Mouse (Mus musculus) E14TG2a.4 (cell line): ENCODE data around the gene Atp6v0a4.

Experiments
- H3K27me3 ChIP-seq: 2 replicates; pipeline ENCODE4 v1.6.1; 2014; ENCODE audit warnings: low read length, control low read depth; ENCODE audit not compliant: insufficient read depth
- H3K36me3 ChIP-seq: 2 replicates; pipeline ENCODE4 v1.6.1; 2014; ENCODE audit warnings: low read length, control low read depth; ENCODE audit not compliant: insufficient read depth
- H3K4me1 ChIP-seq: replicated peaks from 2 replicates; pipeline ENCODE4 v1.6.1; 2014; ENCODE audit warnings: low read depth, low read length, control low read depth
- H3K4me3 ChIP-seq: replicated peaks from 2 replicates; pipeline ENCODE4 v1.5.1; 2014; ENCODE audit warnings: mild to moderate bottlenecking, low read length
- H3K9me3 ChIP-seq: 2 replicates; pipeline ENCODE4 v1.6.1; 2014; ENCODE audit warnings: low read length, control low read depth
- CTCF ChIP-seq: conservative IDR thresholded peaks from 2 replicates; pipeline ENCODE4 v1.5.1; 2014; ENCODE audit warnings: low read length
- NANOG ChIP-seq: IDR thresholded peaks from 2 replicates; pipeline ENCODE4 v1.6.1; 2014; ENCODE audit warnings: borderline replicate concordance, low read length, mixed read lengths
- POU5F1 ChIP-seq: IDR thresholded peaks from 2 replicates; pipeline ENCODE4 v1.6.1; 2014; ENCODE audit warnings: low read length, borderline replicate concordance

Gene Atp6v0a4

DNA sequence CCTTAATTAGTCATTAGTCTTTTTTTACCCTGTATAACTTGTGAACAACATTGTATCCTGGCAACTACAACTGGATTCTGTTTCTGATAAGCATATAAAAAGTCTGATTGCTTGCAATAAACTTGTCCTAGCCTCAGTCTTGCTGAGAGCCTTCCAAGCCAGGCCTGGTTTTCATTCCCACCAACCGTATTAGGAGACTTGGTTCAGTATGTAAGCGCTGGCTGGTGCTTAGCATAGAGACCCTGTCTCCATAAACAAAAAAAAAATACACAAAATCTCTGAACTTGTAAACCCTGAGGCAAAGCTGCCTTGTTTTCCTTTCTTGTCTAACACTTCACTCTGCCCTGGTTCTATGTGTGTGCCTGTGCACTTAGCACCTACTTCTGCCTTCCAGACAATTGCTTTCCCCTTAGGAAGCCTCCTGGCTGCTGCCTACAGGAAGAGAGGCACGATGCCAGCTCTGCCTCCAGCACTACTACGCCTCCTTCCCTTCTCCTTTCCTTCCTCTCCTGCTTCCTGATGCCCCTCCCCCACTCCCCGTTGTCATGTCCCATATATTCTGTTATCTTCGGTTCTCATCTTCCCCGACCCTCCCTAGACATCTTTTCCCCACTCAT is 92.4 kb downstream of the Atp6v0a4 start:
- Histone ChIP-seq H3K4me1 (no peaks in the 10 kb centered on the region), H3K4me3 (no peak overlapping the region), H3K36me3 (no peaks in the 10 kb centered on the region), H3K9me3 (no peaks in the 10 kb centered on the region), H3K27me3 (no peaks in the 10 kb centered on the region)
- TF ChIP-seq CTCF (no peak), NANOG (no peak), POU5F1 (no peak)

DNA sequence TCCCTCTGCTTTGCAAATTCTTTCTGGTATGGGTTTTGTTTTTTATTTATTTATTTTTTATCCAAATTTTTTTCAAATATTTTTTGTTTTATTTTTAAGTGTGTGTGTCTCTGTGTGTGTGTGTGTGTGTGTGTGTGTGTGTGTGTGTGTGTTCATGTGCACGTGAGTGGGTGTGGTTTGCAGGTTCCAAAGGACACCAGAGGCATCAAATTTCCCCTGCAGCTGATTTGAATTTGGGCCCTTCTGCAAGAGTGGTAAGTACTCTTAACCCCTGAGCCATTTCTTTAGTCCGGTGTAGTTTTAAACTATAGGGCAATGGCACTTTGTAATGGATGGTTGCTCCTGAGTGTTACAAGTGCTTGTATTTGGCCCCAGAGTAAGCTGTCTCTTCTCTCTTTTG is 96.2 kb downstream of the Atp6v0a4 start:
- H3K27me3 ChIP-seq = no peaks in the 10 kb centered on the region
- no peak overlapping the region for H3K4me3 ChIP-seq
- TF ChIP-seq CTCF (no peak), POU5F1 (no peak), NANOG (no peak)
- H3K4me1 ChIP-seq = no peaks in the 10 kb centered on the region
- no peaks in the 10 kb centered on the region for H3K36me3 ChIP-seq
- no peaks in the 10 kb centered on the region for H3K9me3 ChIP-seq

DNA sequence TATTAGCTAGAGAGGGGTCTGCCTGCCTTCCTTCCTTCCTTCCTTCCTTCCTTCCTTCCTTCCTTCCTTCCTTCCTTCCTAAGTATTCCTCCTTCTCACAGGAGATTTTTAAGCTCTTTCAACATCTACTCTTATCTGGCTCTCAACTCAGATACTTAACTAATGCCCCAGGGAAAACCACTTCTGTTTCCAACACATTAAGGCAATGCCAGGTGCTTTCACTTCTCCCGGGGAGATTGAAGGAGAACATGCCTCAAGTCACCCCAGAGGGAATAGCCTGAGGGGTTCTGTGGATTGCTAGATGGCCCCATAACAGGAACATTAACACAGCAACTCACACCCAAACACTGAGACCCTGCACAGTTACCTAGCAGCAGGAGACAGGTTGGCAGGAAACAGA is 96.6 kb downstream of the Atp6v0a4 start:
- Histone ChIP-seq H3K27me3 (no peaks in the 10 kb centered on the region), H3K4me3 (no peak overlapping the region), H3K36me3 (no peaks in the 10 kb centered on the region), H3K9me3 (no peaks in the 10 kb centered on the region), H3K4me1 (no peaks in the 10 kb centered on the region)
- no peak for TF ChIP-seq CTCF
- no peak for TF ChIP-seq POU5F1
- no peak for TF ChIP-seq NANOG

DNA sequence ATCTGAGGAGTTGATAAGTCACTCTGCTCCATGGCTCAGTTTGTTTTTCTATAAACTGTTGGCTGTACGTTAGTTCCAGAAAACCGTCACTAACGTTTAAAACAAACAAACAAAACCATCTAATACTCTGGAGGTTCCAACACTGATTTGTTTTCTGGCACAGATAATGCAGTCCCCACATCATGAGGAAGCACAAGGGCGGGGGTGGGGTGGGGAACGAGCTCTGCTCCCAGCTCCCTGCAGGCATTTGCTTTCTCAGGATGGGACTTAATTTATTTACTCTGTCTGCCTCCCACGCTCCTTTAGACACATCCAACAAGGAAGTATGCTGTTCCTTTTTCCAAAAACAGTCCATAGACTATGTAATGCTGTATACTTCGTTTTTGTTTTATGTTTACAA is 101.1 kb downstream of the Atp6v0a4 start:
- no peaks in the 10 kb centered on the region for H3K4me1 ChIP-seq
- no peaks in the 10 kb centered on the region for H3K36me3 ChIP-seq
- H3K4me3 ChIP-seq = no peak overlapping the region
- TF ChIP-seq POU5F1 (no peak), NANOG (no peak), CTCF (no peak)
- no peaks in the 10 kb centered on the region for H3K9me3 ChIP-seq
- H3K27me3 ChIP-seq = no peaks in the 10 kb centered on the region

DNA sequence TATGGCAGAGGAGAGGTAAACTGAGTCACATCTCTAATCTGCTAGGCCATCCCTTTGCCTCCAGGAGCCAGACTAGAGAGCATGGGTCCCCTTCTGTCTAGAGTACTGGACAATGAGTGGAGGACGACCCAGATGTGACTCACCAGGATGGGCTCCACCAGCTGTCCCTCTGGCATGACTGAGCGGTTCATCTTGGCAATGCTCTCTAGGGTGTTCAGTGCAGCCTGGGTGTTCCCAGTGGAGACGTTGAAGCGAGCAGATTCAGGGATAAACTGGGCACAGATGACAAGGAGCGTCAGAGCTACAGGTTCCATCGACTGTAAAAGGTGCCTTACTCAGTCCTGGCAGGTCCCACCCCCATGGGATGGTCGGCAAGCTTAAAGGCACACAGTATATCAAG is 103.0 kb downstream of the Atp6v0a4 start:
- TF ChIP-seq NANOG = no peak
- TF ChIP-seq POU5F1 = no peak
- no peak for TF ChIP-seq CTCF
- Histone ChIP-seq H3K9me3 (no peaks in the 10 kb centered on the region), H3K4me3 (no peak overlapping the region), H3K4me1 (no peaks in the 10 kb centered on the region), H3K36me3 (no peaks in the 10 kb centered on the region), H3K27me3 (no peaks in the 10 kb centered on the region)

DNA sequence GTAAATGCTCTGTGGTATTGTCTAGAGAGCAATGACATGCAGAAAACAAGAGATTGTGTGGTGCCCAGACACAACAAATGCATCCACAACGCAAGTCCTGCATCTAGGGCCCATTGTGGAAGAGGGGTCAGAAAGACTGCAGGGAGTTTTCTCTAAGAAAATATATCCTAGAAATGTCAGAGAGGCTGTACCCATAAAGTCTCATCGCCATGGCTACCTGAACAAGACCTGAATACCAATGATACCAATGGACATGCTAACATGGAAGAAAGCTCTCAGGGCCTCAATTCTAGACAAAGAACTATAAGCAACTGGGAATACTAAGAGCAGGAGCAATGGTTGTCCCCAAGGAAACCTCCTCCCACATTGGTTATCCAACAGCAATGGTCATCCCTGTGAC is 111.6 kb downstream of the Atp6v0a4 start:
- H3K36me3 ChIP-seq = no peaks in the 10 kb centered on the region
- H3K9me3 ChIP-seq = no peaks in the 10 kb centered on the region
- H3K27me3 ChIP-seq = no peaks in the 10 kb centered on the region
- no peak overlapping the region for H3K4me3 ChIP-seq
- no peak for TF ChIP-seq CTCF
- no peak for TF ChIP-seq NANOG
- TF ChIP-seq POU5F1 = no peak
- peaks cover 3% of the 10 kb centered on the region; the same call in 1 of the 2 replicates for H3K4me1 ChIP-seq

DNA sequence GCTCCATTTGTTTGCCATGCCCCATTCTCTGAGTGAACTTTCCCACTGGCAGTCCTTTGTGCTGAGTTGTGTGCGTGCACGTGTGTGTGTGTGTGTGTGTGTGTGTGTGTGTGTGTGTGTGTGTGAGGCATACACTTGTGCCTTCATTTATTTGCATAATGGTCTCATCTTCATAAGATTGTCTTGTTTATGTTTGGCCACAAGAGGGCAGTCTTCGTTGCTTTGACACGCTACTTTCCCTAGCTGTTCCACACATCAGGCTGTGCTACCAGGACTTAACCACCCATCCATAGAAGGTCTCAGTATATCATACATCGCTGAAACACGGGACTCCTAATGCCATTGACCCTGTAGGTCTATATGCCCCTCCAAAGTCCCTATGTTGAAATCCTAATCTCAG is 116.9 kb downstream of the Atp6v0a4 start:
- Histone ChIP-seq H3K27me3 (no peaks in the 10 kb centered on the region), H3K9me3 (no peaks in the 10 kb centered on the region), H3K4me3 (no peak overlapping the region), H3K4me1 (peaks cover 3% of the 10 kb centered on the region; the same call in 1 of the 2 replicates), H3K36me3 (no peaks in the 10 kb centered on the region)
- TF ChIP-seq POU5F1 (no peak), CTCF (peak; percentile 33)
